Mouse (Mus musculus) C2C12 (cell line): ENCODE data around the gene Ppm1e. TPM values are rescaled to one million over a fixed set of nuclear protein-coding genes. Genes with fewer than 3 reads are reported as not detected.

Source experiments
- H3K27me3 ChIP-seq: one replicate; pipeline ENCODE4 v1.6.1; 2011; ENCODE audit not compliant: control insufficient read depth, insufficient read depth, insufficient read length
- H3K36me3 ChIP-seq: one replicate; pipeline ENCODE4 v1.6.1; 2011; ENCODE audit not compliant: control insufficient read depth, insufficient read depth
- H3K4me3 ChIP-seq: one replicate; pipeline ENCODE4 v1.5.1; 2011; ENCODE audit warnings: mild to moderate bottlenecking, control low read depth; ENCODE audit not compliant: poor library complexity, insufficient read depth, severe bottlenecking
- H3K79me2 ChIP-seq: one replicate; pipeline ENCODE4 v1.6.1; 2011; ENCODE audit not compliant: control insufficient read depth, insufficient read depth
- H3K79me3 ChIP-seq: one replicate; pipeline ENCODE4 v1.6.1; 2011; ENCODE audit warnings: low read depth, control low read depth
- H3ac ChIP-seq: one replicate; pipeline ENCODE3; 2011; ENCODE audit warnings: low read depth; ENCODE audit not compliant: control insufficient read depth, insufficient read length
- CEBPB ChIP-seq: IDR thresholded peaks from one replicate; pipeline ENCODE4 v1.6.1; 2011; ENCODE audit warnings: low read depth, mild to moderate bottlenecking, control low read depth, moderate library complexity
- CTCF ChIP-seq: IDR thresholded peaks from one replicate; pipeline ENCODE4 v1.5.1; 2011; ENCODE audit not compliant: control insufficient read depth, insufficient read depth, insufficient read length
- FOSL1 ChIP-seq: IDR thresholded peaks from one replicate; pipeline ENCODE4 v1.8.0; 2011; ENCODE audit warnings: mild to moderate bottlenecking, low read length; ENCODE audit not compliant: poor library complexity, insufficient read depth, severe bottlenecking
- MAX ChIP-seq: IDR thresholded peaks from one replicate; pipeline ENCODE4 v1.6.1; 2011; ENCODE audit warnings: mild to moderate bottlenecking, control low read depth
- MYOD1 ChIP-seq: IDR thresholded peaks from one replicate; pipeline ENCODE4 v1.6.1; 2011; ENCODE audit warnings: low read depth; ENCODE audit not compliant: control insufficient read depth, insufficient read length
- MYOG ChIP-seq: IDR thresholded peaks from one replicate; pipeline ENCODE4 v1.6.1; 2011; ENCODE audit not compliant: control insufficient read depth, insufficient read length; ENCODE audit errors: extremely low read depth
- USF1 ChIP-seq: IDR thresholded peaks from one replicate; pipeline ENCODE4 v1.6.1; 2011; ENCODE audit warnings: low read depth, mild to moderate bottlenecking, control low read depth, moderate library complexity
- polyA plus RNA-seq: library from polyadenylated mRNA; unstranded; fragments of >200 nt; fragmentation: generic; extraction: Trizol; gene quantifications from one replicate; pipeline ENCODE4 v1.2.1, GENCODE M21; 2012; ENCODE audit warnings: missing spikeins

Gene Ppm1e
- polyA plus RNA-seq, 1 experiment, result 0.59 TPM

DNA sequence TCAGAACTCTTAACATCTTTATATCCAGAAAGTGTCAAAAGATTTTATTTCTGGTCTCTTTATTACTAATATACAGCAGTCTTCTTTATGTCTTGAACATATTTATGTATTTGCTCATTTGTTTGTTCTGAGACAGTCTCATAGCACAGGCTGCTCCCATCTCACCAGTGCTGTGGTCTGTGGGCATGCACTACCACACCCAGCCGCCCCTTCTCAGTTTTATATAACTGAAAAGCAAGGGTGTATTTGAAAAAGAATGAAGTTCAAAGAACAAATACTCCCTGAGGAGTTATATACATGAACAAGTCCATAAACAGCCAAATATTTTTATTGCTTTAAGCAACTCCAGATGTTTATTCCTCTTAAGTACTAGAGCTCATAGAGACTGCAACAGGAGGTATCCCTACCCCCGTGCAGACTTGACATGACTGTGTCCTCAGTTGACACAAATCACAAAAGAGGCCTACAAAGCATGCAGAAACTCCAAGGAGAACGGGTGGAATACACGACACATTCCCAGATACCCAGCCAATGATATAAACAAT lies 112.6 kb downstream of the Ppm1e start:
- Histone ChIP-seq H3K27me3 (no peaks in the 10 kb centered on the region), H3K4me3 (no peak overlapping the region)
- TF ChIP-seq CEBPB (no peak), USF1 (no peak), CTCF (no peak), MYOG (no peak), FOSL1 (no peak), MAX (no peak), MYOD1 (no peak)

GRCm38 (mm10) chr11:87245171-87245840 lies 113.5 kb downstream of the Ppm1e start:
- Histone ChIP-seq H3K79me3 (no peaks in the 10 kb centered on the region), H3K79me2 (no peaks in the 10 kb centered on the region), H3K27me3 (no peaks in the 10 kb centered on the region), H3K4me3 (no peak overlapping the region), H3ac (no peak overlapping the region), H3K36me3 (no peaks in the 10 kb centered on the region)
- TF ChIP-seq USF1 (no peak), MYOD1 (no peak), MYOG (no peak), CTCF (no peak), CEBPB (no peak), FOSL1 (no peak), MAX (no peak)

More for the DNA sequence above, 112.6 kb downstream of the Ppm1e start:
- H3K79me2 ChIP-seq, result no peaks in the 10 kb centered on the region
- no peaks in the 10 kb centered on the region for H3K36me3 ChIP-seq
- no peaks in the 10 kb centered on the region for H3K79me3 ChIP-seq
- H3ac ChIP-seq, result no peak overlapping the region

- Histone ChIP-seq H3K79me2 (no peaks in the 10 kb centered on the region), H3K4me3 (no peak overlapping the region), H3ac (no peak overlapping the region), H3K27me3 (no peaks in the 10 kb centered on the region), H3K36me3 (peaks cover 7% of the 10 kb centered on the region), H3K79me3 (no peaks in the 10 kb centered on the region)
- no peak for TF ChIP-seq CTCF
- TF ChIP-seq MYOG, result no peak
- no peak for TF ChIP-seq MAX
- TF ChIP-seq USF1, result no peak
- TF ChIP-seq CEBPB, result no peak
- TF ChIP-seq MYOD1, result no peak
- TF ChIP-seq FOSL1, result no peak
These were observed 117.6 kb downstream of the Ppm1e start for GRCm38 (mm10) chr11:87241256-87241655.

- Histone ChIP-seq H3ac (no peak overlapping the region), H3K36me3 (peaks cover 7% of the 10 kb centered on the region), H3K27me3 (no peaks in the 10 kb centered on the region), H3K79me3 (no peaks in the 10 kb centered on the region), H3K79me2 (no peaks in the 10 kb centered on the region), H3K4me3 (no peak overlapping the region)
- no peak for TF ChIP-seq MYOD1
- TF ChIP-seq CEBPB, result no peak
- TF ChIP-seq USF1, result no peak
- TF ChIP-seq FOSL1, result no peak
- no peak for TF ChIP-seq MAX
- TF ChIP-seq MYOG, result no peak
- no peak for TF ChIP-seq CTCF
These were observed 118.0 kb downstream of the Ppm1e start for GRCm38 (mm10) chr11:87240833-87241215.

DNA sequence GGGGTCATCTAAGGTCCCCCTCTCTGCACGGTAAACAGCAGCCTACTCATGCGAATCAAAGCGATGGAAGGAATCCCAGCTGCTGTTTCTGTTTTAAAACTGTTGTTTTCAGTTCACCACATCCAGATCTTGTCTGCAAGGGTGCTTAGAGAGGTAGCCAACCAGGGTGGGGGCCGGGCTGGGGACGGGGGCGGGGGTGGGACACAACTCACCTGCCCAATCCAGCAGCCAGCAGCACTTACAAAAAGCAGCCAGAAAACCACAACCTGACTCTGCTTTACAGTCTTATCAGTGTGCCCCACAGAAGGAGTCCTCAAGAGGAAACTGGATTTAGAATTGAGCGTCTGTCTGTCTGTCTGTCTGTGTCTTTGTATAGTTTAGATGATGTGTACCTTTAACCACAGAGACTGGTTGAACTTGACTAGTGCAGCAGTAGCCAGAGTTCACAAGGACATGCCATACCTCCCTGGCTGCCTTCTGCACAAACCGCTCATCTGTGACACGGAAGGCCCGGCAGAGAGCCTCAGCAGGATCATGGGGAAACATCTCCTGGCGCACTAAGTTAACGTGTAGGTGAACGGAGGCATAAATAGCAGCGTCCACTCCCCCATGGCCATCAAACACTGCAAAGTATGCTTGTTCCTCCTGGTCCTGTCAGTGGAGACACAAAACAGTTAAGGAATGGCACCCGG lies 118.5 kb downstream of the Ppm1e start:
- no peaks in the 10 kb centered on the region for H3K79me3 ChIP-seq

More for the DNA sequence above, 118.5 kb downstream of the Ppm1e start:
- H3ac ChIP-seq, result no peak overlapping the region
- no peaks in the 10 kb centered on the region for H3K27me3 ChIP-seq
- no peaks in the 10 kb centered on the region for H3K79me2 ChIP-seq
- TF ChIP-seq MYOG, result no peak
- no peak for TF ChIP-seq CEBPB
- no peak for TF ChIP-seq USF1
- no peak for TF ChIP-seq MYOD1
- no peak for TF ChIP-seq CTCF
- TF ChIP-seq MAX, result no peak
- no peak for TF ChIP-seq FOSL1
- no peak overlapping the region for H3K4me3 ChIP-seq
- H3K36me3 ChIP-seq, result peaks cover 7% of the 10 kb centered on the region
